Mouse (Mus musculus): Measurements from ENCODE around the gene Pde4d.

Gene Pde4d

GRCm38 (mm10) chr13:109683001-109683400, 1233.3 kb downstream of the Pde4d start:
- DNase-seq: no peak

DNA sequence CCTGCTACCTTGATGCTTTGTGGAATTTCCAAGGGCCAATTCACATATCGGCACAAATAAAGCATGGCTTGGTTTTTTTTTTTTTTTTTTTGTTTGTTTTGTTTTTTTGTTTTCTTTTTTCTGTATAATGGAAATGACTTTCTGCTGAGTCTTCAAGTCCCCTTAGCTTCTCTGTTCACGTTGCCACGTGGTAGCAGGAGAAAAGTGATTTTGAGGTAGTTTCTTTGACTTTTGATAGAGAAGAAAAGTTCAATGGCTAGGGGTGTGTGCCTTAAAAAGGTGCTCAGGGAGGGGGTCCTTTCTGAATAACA, 1235.2 kb downstream of the Pde4d start:
- no peak for DNase-seq

DNA sequence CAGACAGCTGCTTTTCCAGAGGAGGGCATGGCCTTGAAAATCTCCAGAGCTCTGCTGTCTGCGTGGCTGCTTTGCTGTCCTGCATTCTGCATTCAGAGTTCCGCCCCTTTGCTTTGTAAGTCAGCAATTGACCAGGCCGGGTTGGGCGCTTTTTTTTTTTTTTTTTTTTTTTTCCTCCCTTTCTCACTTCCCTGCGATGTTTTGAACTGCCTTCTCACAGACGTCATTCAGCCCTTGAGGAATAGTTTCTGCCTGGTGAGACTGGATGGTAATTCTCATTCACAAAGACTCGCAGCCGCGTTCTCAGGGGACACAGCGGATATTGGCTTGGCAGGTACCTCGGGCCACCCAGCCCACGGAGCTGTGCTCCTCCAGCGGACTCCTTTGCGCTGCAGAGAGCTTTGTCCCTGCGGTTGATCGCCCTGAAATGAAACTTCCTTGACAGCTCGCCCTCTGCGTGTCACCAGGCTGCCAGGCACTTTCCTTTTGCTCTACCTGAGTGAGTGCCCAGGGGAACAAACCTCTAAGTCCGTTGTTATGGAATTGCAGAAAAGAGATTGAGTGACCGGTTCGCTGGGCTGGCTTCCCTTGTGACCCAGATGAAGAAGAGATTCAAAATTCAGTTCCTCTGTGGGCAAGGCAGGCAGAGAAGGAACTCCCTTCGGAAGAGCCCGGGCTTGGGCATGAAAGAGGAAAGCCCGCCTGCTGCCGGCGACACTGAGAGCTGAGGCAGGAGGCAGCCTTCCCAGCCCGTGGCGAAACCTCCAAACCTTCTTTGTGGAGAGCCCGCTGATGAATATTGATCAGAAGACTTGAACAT, 1235.8 kb downstream of the Pde4d start:
- peak; percentile 49 for DNase-seq

GRCm38 (mm10) chr13:109686116-109686876, 1236.5 kb downstream of the Pde4d start:
- DNase-seq: peak; percentile 7

- DNase-seq: no peak
These were observed 1237.2 kb downstream of the Pde4d start for GRCm38 (mm10) chr13:109686906-109687305.

- no peak for DNase-seq
These were observed 1238.4 kb downstream of the Pde4d start for GRCm38 (mm10) chr13:109688195-109688594.

- DNase-seq: no peak
These were observed 1239.4 kb downstream of the Pde4d start for GRCm38 (mm10) chr13:109689176-109689575.

DNA sequence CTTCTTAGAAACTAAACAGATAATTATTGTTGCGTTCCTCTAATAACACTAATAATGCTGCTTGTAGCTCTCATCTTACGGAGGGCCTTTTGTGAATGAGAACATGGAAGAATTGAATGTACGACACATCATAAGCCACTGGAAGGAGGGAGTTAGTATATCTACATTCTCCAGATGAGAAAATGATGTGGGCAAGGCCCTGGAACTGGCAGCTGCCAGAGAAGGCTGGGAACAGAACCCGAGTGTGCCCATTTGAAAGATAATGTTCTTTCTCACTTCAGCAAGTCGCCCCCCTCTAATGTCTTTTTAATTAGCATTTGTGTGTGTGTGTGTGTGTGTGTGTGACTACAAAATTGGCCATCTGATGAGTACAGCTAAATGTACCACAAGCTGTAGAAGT, 1240.8 kb downstream of the Pde4d start:
- DNase-seq: no peak

- DNase-seq: no peak
These were observed 1243.1 kb downstream of the Pde4d start for GRCm38 (mm10) chr13:109692851-109693250.

GRCm38 (mm10) chr13:109693769-109694168, 1244.0 kb downstream of the Pde4d start:
- DNase-seq: no peak

DNA sequence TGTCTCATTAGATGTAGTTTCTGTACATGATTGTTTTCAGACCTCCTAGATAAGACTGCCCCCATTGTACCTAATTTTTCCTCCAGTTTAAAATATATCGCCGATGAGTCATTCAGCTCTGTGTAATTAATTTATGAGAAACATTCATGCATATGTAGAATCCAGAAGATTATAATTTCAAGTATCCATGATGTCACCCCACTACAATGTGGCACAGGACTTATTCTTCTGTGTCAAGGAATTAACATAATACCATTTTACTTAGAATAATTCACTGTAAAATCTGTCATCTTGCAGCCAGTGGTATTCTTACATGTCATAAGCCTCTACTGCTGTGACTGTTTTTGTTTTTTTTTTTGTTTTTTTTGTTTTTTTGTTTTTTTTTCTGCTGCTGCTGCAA, 1244.5 kb downstream of the Pde4d start:
- DNase-seq: no peak

DNA sequence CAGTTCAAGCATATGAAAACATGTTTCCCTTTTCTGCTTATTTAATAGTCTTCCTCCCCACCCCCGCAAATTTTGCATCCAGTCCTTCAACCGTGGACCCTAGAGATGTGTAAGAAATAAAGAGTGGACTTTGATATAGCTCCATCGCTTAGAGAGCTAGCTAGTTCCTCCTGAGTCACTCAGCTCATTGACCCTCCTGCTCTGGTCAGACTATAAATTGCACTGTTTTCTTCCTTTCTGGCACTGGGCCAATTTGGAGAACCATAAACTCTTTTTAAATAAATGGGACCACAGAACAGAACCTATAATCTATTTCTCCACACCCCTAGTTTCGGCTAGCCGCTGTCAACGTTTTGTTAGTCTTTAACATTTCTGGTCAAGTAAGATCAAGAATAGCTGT, 1245.3 kb downstream of the Pde4d start:
- no peak for DNase-seq

- DNase-seq: no peak
These were observed 1256.4 kb downstream of the Pde4d start for GRCm38 (mm10) chr13:109706141-109706540.

- DNase-seq: no peak
These were observed 1256.8 kb downstream of the Pde4d start for GRCm38 (mm10) chr13:109706579-109706978.

DNA sequence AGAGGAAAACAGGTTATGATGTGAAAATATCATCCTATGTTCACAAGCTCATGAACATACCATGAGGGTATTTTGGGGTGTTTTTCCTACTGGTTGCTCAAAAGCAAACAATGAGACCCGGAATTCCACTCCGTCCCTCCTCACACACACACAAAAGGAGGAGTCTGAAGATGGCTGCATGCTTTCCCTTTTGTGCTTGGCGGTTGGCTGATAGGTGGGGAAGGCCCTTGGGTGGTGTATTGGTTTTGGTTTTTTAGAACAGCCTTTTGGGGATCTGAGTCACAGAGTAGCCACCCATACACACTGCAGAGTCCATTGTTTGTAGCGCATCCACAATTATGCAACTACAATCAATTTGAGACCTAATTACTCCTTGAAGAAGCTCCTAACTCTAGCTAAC, 1257.4 kb downstream of the Pde4d start:
- no peak for DNase-seq

GRCm38 (mm10) chr13:109708326-109708725, 1258.6 kb downstream of the Pde4d start:
- DNase-seq: no peak

- no peak for DNase-seq
These were observed 1264.8 kb downstream of the Pde4d start for GRCm38 (mm10) chr13:109714581-109714980.

- DNase-seq: no peak
These were observed 1265.6 kb downstream of the Pde4d start for GRCm38 (mm10) chr13:109715321-109715720.

DNA sequence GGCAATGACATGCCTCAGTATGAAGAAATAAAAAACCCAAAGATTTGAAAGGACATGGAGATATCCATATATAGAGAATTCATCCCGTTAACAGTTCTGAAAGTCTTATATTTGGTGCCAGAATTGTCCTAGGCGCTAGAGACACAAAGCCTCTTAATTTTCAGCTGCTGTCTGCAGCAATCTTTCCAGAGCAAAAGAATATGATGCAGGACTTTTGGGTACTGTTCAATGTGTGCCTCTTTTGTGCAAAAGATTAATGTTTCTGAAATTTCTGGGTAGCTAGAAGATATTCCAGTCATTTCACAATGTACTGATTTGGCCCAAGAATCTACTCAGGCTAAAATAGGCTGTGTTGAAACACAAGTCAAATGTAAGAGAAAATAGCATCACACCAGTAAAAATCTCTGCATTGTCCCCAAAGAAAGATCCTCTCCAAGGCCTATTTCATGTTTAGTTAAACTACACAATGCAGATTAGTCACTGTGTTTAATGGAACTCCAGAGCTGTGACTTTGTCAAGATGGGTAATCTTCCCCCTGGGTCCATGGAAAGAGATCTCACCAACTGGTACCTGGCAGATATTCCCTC, 1270.5 kb downstream of the Pde4d start:
- DNase-seq: no peak

GRCm38 (mm10) chr13:109722237-109723119, 1272.7 kb downstream of the Pde4d start:
- DNase-seq: no peak

- no peak for DNase-seq
These were observed 1277.6 kb downstream of the Pde4d start for GRCm38 (mm10) chr13:109727346-109727745.

- DNase-seq: no peak
These were observed 1279.9 kb downstream of the Pde4d start for GRCm38 (mm10) chr13:109729612-109730011.

All from lung, postnatal 14 days (tissue).